Mouse (Mus musculus) liver, adult 2 months (tissue): ENCODE data around the gene Ly6g. TPM values are rescaled to one million over a fixed set of nuclear protein-coding genes. Genes with fewer than 3 reads are reported as not detected.
"Not testable (repeated sequence)": the region's sequence is repeated elsewhere in the genome, so short reads cannot be mapped to it uniquely, and the experiment has no call there.

Experiments used
- DNase-seq: peaks from one replicate; pipeline ENCODE4 v3.0.0-alpha.2; 2011; ENCODE audit warnings: low read depth, low spot score; ENCODE audit errors: extremely low read depth
- H3K27ac ChIP-seq: fragments of 200-500 bp; replicated peaks from 2 replicates; pipeline ENCODE4 v1.5.1; 2012; ENCODE audit warnings: low read depth, mild to moderate bottlenecking, control low read depth, inconsistent platforms, low read length; ENCODE audit not compliant: insufficient read depth
- H3K27me3 ChIP-seq: fragments of 200-500 bp; 2 replicates; pipeline ENCODE4 v1.6.1; 2012; ENCODE audit warnings: mild to moderate bottlenecking, moderate library complexity, low read length, inconsistent platforms; ENCODE audit not compliant: control insufficient read depth, insufficient read depth
- H3K36me3 ChIP-seq: fragments of 200-500 bp; 2 replicates; pipeline ENCODE4 v1.6.1; 2012; ENCODE audit warnings: low read length, inconsistent platforms; ENCODE audit not compliant: control insufficient read depth, insufficient read depth
- H3K4me1 ChIP-seq: fragments of 200-500 bp; 2 replicates; pipeline ENCODE4 v1.6.1; 2011; ENCODE audit warnings: low read length; ENCODE audit not compliant: control insufficient read depth, insufficient read depth
- H3K4me3 ChIP-seq: fragments of 200-500 bp; 2 replicates; pipeline ENCODE4 v1.5.1; 2011; ENCODE audit warnings: low read depth, mild to moderate bottlenecking, control low read depth, low read length, moderate library complexity; ENCODE audit not compliant: insufficient read depth
- H3K79me2 ChIP-seq: fragments of 200-500 bp; 2 replicates; pipeline ENCODE4 v1.6.1; 2012; ENCODE audit warnings: inconsistent platforms, mild to moderate bottlenecking, low read length, moderate library complexity; ENCODE audit not compliant: control insufficient read depth, insufficient read depth
- H3K9ac ChIP-seq: fragments of 200-500 bp; 2 replicates; pipeline ENCODE4 v1.6.1; 2012; ENCODE audit warnings: low read depth, mild to moderate bottlenecking, control low read depth, inconsistent platforms, low read length
- CTCF ChIP-seq: fragments of 200-500 bp; IDR thresholded peaks from 2 replicates; pipeline ENCODE4 v1.5.1; 2011; ENCODE audit warnings: low read depth, low read length, control low read depth
- POLR2A ChIP-seq: fragments of 200-500 bp; IDR thresholded peaks from 2 replicates; pipeline ENCODE4 v1.6.1; 2011; ENCODE audit warnings: low read length, control low read depth; ENCODE audit not compliant: insufficient read depth; ENCODE audit errors: extremely low read depth
- WGBS: fragments of 180-500 bp; shearing (Covaris S2); methylation state at CpG from one replicate; pipeline ENCODE4 v1.1.7; 2018; 5-methylcytosine and 5-hydroxymethylcytosine counted together
- polyA plus RNA-seq: library from polyadenylated mRNA; depleted of rRNA; stranded (reverse); fragments of >200 nt; gene quantifications from 2 replicates; pipeline ENCODE4 v1.2.3, GENCODE M21; 2012; rRNA removed
- total RNA-seq: library from RNA; depleted of rRNA; stranded (reverse); fragments of >200 nt; gene quantifications from 2 replicates; pipeline ENCODE4 v1.2.3, GENCODE M21; 2014; rRNA removed

Ly6g gene
- total RNA-seq = not detected in 2 replicates
- polyA plus RNA-seq = not detected in 2 replicates

DNA sequence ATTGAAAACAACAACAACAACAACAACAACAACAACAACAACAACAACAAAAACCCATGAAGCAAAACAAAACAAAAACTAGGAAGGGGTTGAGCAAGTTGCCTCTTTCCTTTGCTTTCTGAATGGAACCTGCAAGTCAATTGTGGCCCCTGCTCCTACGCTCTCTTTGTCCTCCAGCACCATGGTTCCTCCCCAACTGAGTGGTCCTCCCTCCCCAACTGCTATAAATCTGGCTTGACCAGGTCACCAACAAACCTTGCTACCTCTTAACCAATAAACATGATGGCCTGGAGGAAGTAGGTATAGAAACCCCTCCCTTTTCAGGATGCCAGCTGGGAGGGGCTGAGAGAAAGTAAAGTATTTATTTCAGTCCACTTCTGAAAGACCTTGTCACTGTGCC is at the start of gene Ly6g:
TSS of gene Ly6g (plus strand) at position 301 of the 400 bp plus-strand sequence.
- no peaks in the 10 kb centered on the region for H3K36me3 ChIP-seq
- no peak within 1 kb of the TSS for H3K4me3 ChIP-seq
- H3K79me2 ChIP-seq = no peaks in the 10 kb centered on the region
- no peak within 1 kb of the TSS for H3K9ac ChIP-seq
- no peak for DNase-seq
- no peak within 1 kb of the TSS for H3K27ac ChIP-seq
- no peak for TF ChIP-seq POLR2A
- no peak for TF ChIP-seq CTCF
- WGBS = 82% methylated on average over 1 of the region's 1 CpGs
- H3K27me3 ChIP-seq = no peaks in the 10 kb centered on the region
- H3K4me1 ChIP-seq = no peaks in the 10 kb centered on the region

DNA sequence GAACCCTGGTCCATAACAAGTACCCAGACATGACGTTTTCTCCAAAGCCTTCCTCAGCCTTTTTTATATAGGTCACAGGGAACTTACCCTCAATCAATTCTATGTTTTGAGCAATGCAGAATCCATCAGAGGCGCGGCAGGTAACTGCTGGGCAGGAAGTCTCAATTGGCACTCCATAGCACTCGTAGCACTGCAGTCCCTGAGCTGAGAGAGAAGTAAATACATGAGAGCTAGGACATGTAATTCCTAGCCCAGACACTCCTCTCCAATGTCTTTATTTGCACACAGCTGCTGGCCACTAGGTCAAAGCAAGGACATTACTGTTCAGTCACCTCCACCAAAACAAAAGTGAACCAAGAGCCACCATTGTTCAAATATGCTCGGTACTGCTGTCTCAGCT is 44.6 kb upstream of the Ly6g start:
- H3K4me1 ChIP-seq, H3K79me2 ChIP-seq, H3K27me3 ChIP-seq, H3K27ac ChIP-seq, H3K9ac ChIP-seq, H3K36me3 ChIP-seq, H3K4me3 ChIP-seq: not testable (repeated sequence)
- DNase-seq = peak; percentile 47
- 28% methylated on average over 2 of the region's 5 CpGs for WGBS

DNA sequence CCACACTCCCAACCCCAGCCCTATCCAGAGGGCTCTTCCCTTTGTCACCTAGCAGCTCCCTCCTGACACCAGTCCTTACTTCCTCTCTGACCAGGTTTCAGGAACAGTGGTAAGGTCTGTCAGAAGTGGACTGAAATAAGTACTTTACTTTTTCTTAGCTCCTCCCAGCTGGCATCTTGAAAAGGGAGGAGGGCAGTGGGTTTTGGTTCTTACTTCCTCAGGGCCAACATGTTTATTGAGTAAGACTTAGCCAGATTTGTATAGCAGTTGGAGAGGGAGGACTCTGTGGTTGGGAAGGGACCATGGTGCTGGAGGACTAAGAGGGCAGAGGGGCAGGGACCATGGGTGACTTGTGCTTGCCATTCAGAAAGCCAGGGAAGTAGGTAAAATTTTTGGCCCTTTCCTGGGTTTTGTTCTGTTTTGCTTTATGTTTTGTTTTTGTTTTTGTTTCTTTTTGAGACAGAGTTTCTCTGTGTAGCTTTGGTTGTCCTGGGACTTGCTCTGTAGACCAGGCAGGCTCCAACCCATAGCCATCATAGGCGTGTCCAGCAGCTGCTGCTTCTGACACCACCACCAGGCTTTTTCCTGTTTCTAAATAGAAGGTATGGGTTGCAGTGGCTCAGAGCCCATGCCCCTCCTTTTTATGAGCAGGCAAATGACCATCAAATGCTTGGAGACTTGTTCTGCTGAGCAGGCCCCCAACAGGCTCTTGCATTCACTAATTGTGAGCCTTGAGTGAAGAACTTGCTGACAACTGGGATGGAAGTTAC is 43.0 kb upstream of the Ly6g start, which contains the start of gene Ly6c2:
TSS of gene Ly6c2 (minus strand) at position 110 of the 770 bp plus-strand sequence.
- not testable (repeated sequence) for H3K79me2 ChIP-seq, H3K9ac ChIP-seq, H3K27ac ChIP-seq, H3K27me3 ChIP-seq, H3K4me1 ChIP-seq, DNase-seq, H3K4me3 ChIP-seq, H3K36me3 ChIP-seq
- 71% methylated on average over 1 of the region's 1 CpGs for WGBS

DNA sequence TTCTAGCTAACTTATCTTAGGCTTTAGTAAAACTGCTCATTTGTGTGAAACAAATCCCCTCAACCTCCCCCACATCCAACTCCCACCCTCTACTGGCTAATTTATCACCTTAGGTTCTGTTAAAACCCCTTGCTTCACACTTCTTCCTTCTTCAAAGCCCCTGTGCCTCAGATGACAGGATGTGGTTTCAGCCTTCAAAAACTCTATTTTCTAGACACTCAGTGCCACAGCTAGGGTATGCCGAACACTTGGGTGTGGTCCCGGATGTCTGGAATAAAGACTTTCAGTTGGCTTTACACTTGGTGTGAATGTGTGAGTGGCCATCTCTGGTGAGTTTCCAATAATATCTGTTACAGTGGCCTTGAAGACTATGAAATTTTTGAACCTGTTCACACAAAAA is 38.5 kb upstream of the Ly6g start:
- Histone ChIP-seq H3K79me2 (no peaks in the 10 kb centered on the region), H3K27ac (no peak overlapping the region), H3K36me3 (no peaks in the 10 kb centered on the region), H3K4me1 (no peaks in the 10 kb centered on the region), H3K9ac (no peak overlapping the region), H3K4me3 (no peak overlapping the region), H3K27me3 (no peaks in the 10 kb centered on the region)
- peak; percentile 14 for DNase-seq
- 93% methylated on average over 2 of the region's 2 CpGs for WGBS
- TF ChIP-seq CTCF = no peak
- no peak for TF ChIP-seq POLR2A

DNA sequence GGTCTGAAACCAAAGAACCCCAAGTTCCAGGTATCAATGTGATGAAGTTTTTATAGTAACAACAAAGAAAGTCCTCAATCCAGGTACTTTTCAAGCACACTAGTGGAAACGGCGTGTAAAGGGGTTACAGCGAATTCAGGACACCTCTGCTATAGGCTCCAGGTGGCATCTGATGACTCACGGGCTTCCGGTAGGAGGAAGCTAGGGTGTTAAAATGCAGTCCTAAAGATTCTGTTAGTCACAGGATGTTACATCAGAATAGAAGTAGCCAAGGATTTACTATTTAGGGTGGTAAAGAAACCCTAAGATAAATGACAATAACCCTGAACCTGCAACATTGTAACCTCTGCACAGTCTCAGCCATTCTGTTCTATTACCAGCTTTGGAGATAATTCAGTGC is 37.6 kb upstream of the Ly6g start:
- not testable (repeated sequence) for H3K79me2 ChIP-seq, H3K27me3 ChIP-seq, H3K4me1 ChIP-seq, H3K9ac ChIP-seq, H3K4me3 ChIP-seq, DNase-seq, H3K36me3 ChIP-seq, H3K27ac ChIP-seq
- 93% methylated on average over 5 of the region's 5 CpGs for WGBS

DNA sequence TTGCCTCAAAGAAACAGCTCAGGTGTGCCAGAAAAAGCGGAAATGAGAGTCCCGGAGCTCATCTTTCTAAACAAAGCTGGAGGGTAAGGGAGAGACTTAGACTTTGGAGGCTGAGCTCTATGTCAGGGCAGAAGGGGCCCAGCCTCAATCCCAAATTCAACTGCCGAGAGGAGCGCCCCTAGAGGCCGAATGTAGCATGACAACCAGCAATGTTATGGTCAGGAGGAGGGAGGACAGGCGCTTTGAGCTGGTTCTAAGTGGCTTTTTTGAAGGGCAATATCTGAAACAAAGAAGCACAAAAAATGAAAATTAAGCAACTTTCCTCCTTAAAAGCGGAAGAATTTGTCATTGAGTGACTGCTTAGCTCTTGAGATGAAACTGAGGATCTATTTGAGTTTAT is 36.3 kb upstream of the Ly6g start:
- peak; percentile 8 for DNase-seq

More for the DNA sequence above, 36.3 kb upstream of the Ly6g start:
- H3K4me3 ChIP-seq, H3K4me1 ChIP-seq, H3K9ac ChIP-seq, H3K36me3 ChIP-seq, H3K79me2 ChIP-seq, H3K27ac ChIP-seq, H3K27me3 ChIP-seq: not testable (repeated sequence)
- TF ChIP-seq CTCF = peak; percentile 69
- 31% methylated on average over 6 of the region's 7 CpGs for WGBS
